10 mouse cellular contexts compared by ENCODE assay signal in genomic region chr5:139101783-139102182, GRCm38 (mm10). TPM values are rescaled to one million over a fixed set of nuclear protein-coding genes. Genes with fewer than 3 reads are reported as not detected.
"Had no signal": no experiment of that assay in that cellular context is flagged by ENCODE, and none has a peak within 500 bp of the region (broad histone marks: within the 10 kb centered on the region; RNA-seq: fewer than 3 reads in every experiment).

No protein-coding gene starts in this region.

- H3K9me3 ChIP-seq: limb, embryonic 15.5 days; liver, embryonic 12.5 days; lung, embryonic 15.5 days; midbrain, embryonic 12.5 days had no signal

- H3K36me3 ChIP-seq: liver, embryonic 12.5 days; lung, embryonic 15.5 days had no signal

- ATAC-seq: liver, embryonic 12.5 days had no signal

- H3K4me3 ChIP-seq: limb, embryonic 15.5 days; liver, embryonic 12.5 days; lung, embryonic 15.5 days; midbrain, embryonic 12.5 days had no signal

- H3K27me3 ChIP-seq: limb, embryonic 15.5 days; lung, embryonic 15.5 days; midbrain, embryonic 12.5 days had no signal

- H3K27ac ChIP-seq: limb, embryonic 15.5 days; liver, embryonic 12.5 days; lung, embryonic 15.5 days; midbrain, embryonic 12.5 days had no signal

- H3K4me2 ChIP-seq: limb, embryonic 15.5 days; liver, embryonic 12.5 days; lung, embryonic 15.5 days; midbrain, embryonic 12.5 days had no signal

- H3K9ac ChIP-seq: limb, embryonic 15.5 days; liver, embryonic 12.5 days; lung, embryonic 15.5 days; midbrain, embryonic 12.5 days had no signal

- DNase-seq: kidney, postnatal 14 days; left cerebral cortex, postnatal 4 days; right cerebral cortex, adult 18-20 months; right cerebral cortex, postnatal 25 days; thymus, postnatal 4 days had no signal

RNA-seq across cellular contexts. Expression of gene Prkar1b, which starts 48.0 kb away (rescaled TPM):
- total RNA-seq: megakaryocyte-erythroid progenitor cell, adult 5-6 weeks had no signal
